Mouse (Mus musculus) MEL (cell line): ENCODE measurements around the gene Gm9922. TPM values are rescaled to one million over a fixed set of nuclear protein-coding genes. Genes with fewer than 3 reads are reported as not detected.

Source experiments
- DNase-seq: peaks from one replicate; pipeline ENCODE4 v3.0.0; 2011; ENCODE audit warnings: low read depth, low spot score
- H3K27ac ChIP-seq: 2 replicates; pipeline ENCODE4 v1.5.1; 2012; ENCODE audit warnings: low read depth, mild to moderate bottlenecking, control low read depth, low read length, moderate library complexity; ENCODE audit not compliant: control insufficient read depth
- H3K27me3 ChIP-seq, 2 experiments: fragments of 150-350 bp in 1 of 2; sonication (generic) in 1 of 2; 2 replicates each; pipeline ENCODE4 v1.6.1; 2012; ENCODE audit warnings: low read length in 2 of 2, mild to moderate bottlenecking in 2 of 2, improper control_type of control experiment in 1 of 2, moderate library complexity in 1 of 2; ENCODE audit not compliant: insufficient read depth in 2 of 2, control insufficient read depth in 1 of 2
- H3K36me3 ChIP-seq, 2 experiments: 2 replicates each; pipeline ENCODE4 v1.6.1; 2012 to 2014; ENCODE audit warnings: low read length in 2 of 2, improper control_type of control experiment in 1 of 2, inconsistent platforms in 1 of 2, mild to moderate bottlenecking in 1 of 2; ENCODE audit not compliant: insufficient read depth in 2 of 2, control insufficient read depth in 1 of 2
- H3K4me1 ChIP-seq, 2 experiments: fragments of 150-350 bp in 1 of 2; sonication (generic) in 1 of 2; 2 replicates each; pipeline ENCODE4 v1.6.1; 2012; ENCODE audit warnings: low read length in 2 of 2, improper control_type of control experiment in 1 of 2, mild to moderate bottlenecking in 1 of 2; ENCODE audit not compliant: insufficient read depth in 2 of 2, control insufficient read depth in 1 of 2
- H3K4me3 ChIP-seq, 2 experiments: fragments of 150-350 bp in 1 of 2; sonication (generic) in 1 of 2; 2 replicates each; pipeline ENCODE4 v1.5.1; 2012; ENCODE audit warnings: low read depth in 2 of 2, low read length in 2 of 2, mild to moderate bottlenecking in 2 of 2, moderate library complexity in 2 of 2, control low read depth in 1 of 2, improper control_type of control experiment in 1 of 2; ENCODE audit not compliant: control insufficient read depth in 1 of 2, insufficient read depth in 1 of 2
- H3K79me2 ChIP-seq: 2 replicates; pipeline ENCODE4 v1.6.1; 2012; ENCODE audit warnings: mild to moderate bottlenecking, low read length, moderate library complexity; ENCODE audit not compliant: control insufficient read depth, poor library complexity, insufficient read depth
- H3K9ac ChIP-seq: 2 replicates; pipeline ENCODE4 v1.6.1; 2012; ENCODE audit warnings: low read depth, mild to moderate bottlenecking, control low read depth, low read length, moderate library complexity; ENCODE audit not compliant: control insufficient read depth, poor library complexity, severe bottlenecking
- H3K9me3 ChIP-seq: fragments of 150-350 bp; sonication (generic); replicated peaks from 2 replicates; pipeline ENCODE4 v1.6.1; 2012; ENCODE audit warnings: mild to moderate bottlenecking, low read length, improper control_type of control experiment, moderate library complexity; ENCODE audit not compliant: insufficient read depth
- BHLHE40 ChIP-seq: IDR thresholded peaks from 2 replicates; pipeline ENCODE4 v1.6.1; 2012; ENCODE audit warnings: low read depth, mild to moderate bottlenecking, inconsistent platforms, low read length, improper control_type of control experiment, borderline replicate concordance
- CHD2 ChIP-seq: IDR thresholded peaks from 2 replicates; pipeline ENCODE4 v1.6.1; 2011; ENCODE audit warnings: low read length, improper control_type of control experiment
- CTCF ChIP-seq, 3 experiments: IDR thresholded peaks in 2 of 3; conservative IDR thresholded peaks in 1 of 3; 2 replicates each; pipeline ENCODE4 v1.5.1; 2011 to 2012; ENCODE audit warnings: low read length in 3 of 3, low read depth in 2 of 3, mild to moderate bottlenecking in 2 of 3, improper control_type of control experiment in 1 of 3, inconsistent platforms in 1 of 3, mixed read lengths in 1 of 3, moderate library complexity in 1 of 3; ENCODE audit not compliant: control insufficient read depth in 1 of 3, insufficient read depth in 1 of 3, poor library complexity in 1 of 3, severe bottlenecking in 1 of 3
- E2F4 ChIP-seq: IDR thresholded peaks from 2 replicates; pipeline ENCODE4 v1.6.1; 2011; ENCODE audit warnings: low read depth, low read length, improper control_type of control experiment, borderline replicate concordance
- EP300 ChIP-seq, 2 experiments: IDR thresholded peaks; 2 replicates each; pipeline ENCODE4 v1.6.1; 2011; ENCODE audit warnings: improper control_type of control experiment in 2 of 2, low read length in 2 of 2, low read depth in 1 of 2, mild to moderate bottlenecking in 1 of 2
- JUND ChIP-seq: IDR thresholded peaks from 2 replicates; pipeline ENCODE4 v1.6.1; 2011; ENCODE audit warnings: low read depth, mild to moderate bottlenecking, improper control_type of control experiment, low read length
- MAFK ChIP-seq: IDR thresholded peaks from 2 replicates; pipeline ENCODE4 v1.6.1; 2011; ENCODE audit warnings: low read depth, mild to moderate bottlenecking, low read length, improper control_type of control experiment, borderline replicate concordance
- MAX ChIP-seq: IDR thresholded peaks from 2 replicates; pipeline ENCODE4 v1.6.1; 2011; ENCODE audit warnings: low read length, improper control_type of control experiment
- MAZ ChIP-seq: IDR thresholded peaks from 2 replicates; pipeline ENCODE4 v1.6.1; 2012; ENCODE audit warnings: low read depth, mild to moderate bottlenecking, inconsistent platforms, low read length, improper control_type of control experiment
- MEF2A ChIP-seq: IDR thresholded peaks from 2 replicates; pipeline ENCODE4 v1.6.1; 2014; ENCODE audit warnings: low read depth, mild to moderate bottlenecking, inconsistent platforms, low read length, improper control_type of control experiment; ENCODE audit not compliant: poor library complexity, insufficient replicate concordance, severe bottlenecking; ENCODE audit errors: extremely low read depth
- MYC ChIP-seq: IDR thresholded peaks from 2 replicates; pipeline ENCODE4 v1.6.1; 2011; ENCODE audit warnings: low read depth, mild to moderate bottlenecking, low read length, improper control_type of control experiment, moderate library complexity
- NELFE ChIP-seq: IDR thresholded peaks from 2 replicates; pipeline ENCODE4 v1.6.1; 2011; ENCODE audit warnings: low read depth, low read length, improper control_type of control experiment
- NRF1 ChIP-seq: IDR thresholded peaks from 2 replicates; pipeline ENCODE4 v1.6.1; 2014; ENCODE audit warnings: low read depth, mild to moderate bottlenecking, inconsistent platforms, low read length, improper control_type of control experiment, moderate library complexity; ENCODE audit not compliant: poor library complexity, insufficient read depth, severe bottlenecking
- POLR2AphosphoS2 ChIP-seq: IDR thresholded peaks from 2 replicates; pipeline ENCODE4 v1.6.1; 2011; ENCODE audit warnings: low read length, improper control_type of control experiment
- RAD21 ChIP-seq: IDR thresholded peaks from 2 replicates; pipeline ENCODE4 v1.6.1; 2011; ENCODE audit warnings: mild to moderate bottlenecking, low read depth, low read length, improper control_type of control experiment
- RCOR1 ChIP-seq: IDR thresholded peaks from 2 replicates; pipeline ENCODE4 v1.6.1; 2012; ENCODE audit warnings: low read depth, mild to moderate bottlenecking, inconsistent platforms, low read length, improper control_type of control experiment
- SIN3A ChIP-seq: IDR thresholded peaks from 2 replicates; pipeline ENCODE4 v1.6.1; 2012; ENCODE audit warnings: low read length, improper control_type of control experiment, inconsistent platforms
- TBP ChIP-seq: IDR thresholded peaks from 2 replicates; pipeline ENCODE4 v1.8.0; 2011; ENCODE audit warnings: low read depth, low read length, improper control_type of control experiment
- UBTF ChIP-seq: IDR thresholded peaks from 2 replicates; pipeline ENCODE4 v1.6.1; 2012; ENCODE audit warnings: low read depth, mild to moderate bottlenecking, inconsistent platforms, low read length, improper control_type of control experiment, moderate library complexity, borderline replicate concordance; ENCODE audit not compliant: insufficient read depth
- USF1 ChIP-seq: IDR thresholded peaks from 2 replicates; pipeline ENCODE4 v1.6.1; 2014; ENCODE audit warnings: low read depth, mild to moderate bottlenecking, inconsistent platforms, low read length, improper control_type of control experiment, moderate library complexity
- USF2 ChIP-seq, 2 experiments: IDR thresholded peaks; 2 replicates each; pipeline ENCODE4 v1.6.1; 2011 to 2012; ENCODE audit warnings: improper control_type of control experiment in 2 of 2, low read length in 2 of 2, borderline replicate concordance in 1 of 2, inconsistent platforms in 1 of 2, low read depth in 1 of 2, mild to moderate bottlenecking in 1 of 2; ENCODE audit not compliant: insufficient read depth in 1 of 2
- ZKSCAN1 ChIP-seq: IDR thresholded peaks from 2 replicates; pipeline ENCODE4 v1.6.1; 2012; ENCODE audit warnings: low read depth, mild to moderate bottlenecking, inconsistent platforms, low read length, improper control_type of control experiment, moderate library complexity
- ZMIZ1 ChIP-seq: IDR thresholded peaks from 2 replicates; pipeline ENCODE4 v1.6.1; 2012; ENCODE audit warnings: low read depth, mild to moderate bottlenecking, inconsistent platforms, low read length, improper control_type of control experiment, moderate library complexity
- ZNF384 ChIP-seq: IDR thresholded peaks from 2 replicates; pipeline ENCODE4 v1.6.1; 2012; ENCODE audit warnings: low read depth, mild to moderate bottlenecking, inconsistent platforms, low read length, improper control_type of control experiment
- polyA plus RNA-seq, 2 experiments: library from polyadenylated mRNA; stranded (reverse) in 1 of 2; unstranded in 1 of 2; fragments of >175 nt in 1 of 2; fragments of >200 nt in 1 of 2; gene quantifications; 2 replicates each; pipeline versions ENCODE4 v1.2.1 to v1.2.4; 2012; ENCODE audit warnings: low replicate concordance in 2 of 2, low read depth in 1 of 2; ENCODE audit not compliant: insufficient read length in 2 of 2, insufficient read depth in 1 of 2, missing spikeins in 1 of 2
- total RNA-seq: library from RNA; depleted of rRNA; stranded (reverse); fragments of 300-350 nt; gene quantifications from 2 replicates; pipeline ENCODE4 v1.2.3, GENCODE M21; 2012; rRNA removed

Gm9922 gene
- total RNA-seq, result not detected in 2 replicates
- polyA plus RNA-seq, result not detected

DNA sequence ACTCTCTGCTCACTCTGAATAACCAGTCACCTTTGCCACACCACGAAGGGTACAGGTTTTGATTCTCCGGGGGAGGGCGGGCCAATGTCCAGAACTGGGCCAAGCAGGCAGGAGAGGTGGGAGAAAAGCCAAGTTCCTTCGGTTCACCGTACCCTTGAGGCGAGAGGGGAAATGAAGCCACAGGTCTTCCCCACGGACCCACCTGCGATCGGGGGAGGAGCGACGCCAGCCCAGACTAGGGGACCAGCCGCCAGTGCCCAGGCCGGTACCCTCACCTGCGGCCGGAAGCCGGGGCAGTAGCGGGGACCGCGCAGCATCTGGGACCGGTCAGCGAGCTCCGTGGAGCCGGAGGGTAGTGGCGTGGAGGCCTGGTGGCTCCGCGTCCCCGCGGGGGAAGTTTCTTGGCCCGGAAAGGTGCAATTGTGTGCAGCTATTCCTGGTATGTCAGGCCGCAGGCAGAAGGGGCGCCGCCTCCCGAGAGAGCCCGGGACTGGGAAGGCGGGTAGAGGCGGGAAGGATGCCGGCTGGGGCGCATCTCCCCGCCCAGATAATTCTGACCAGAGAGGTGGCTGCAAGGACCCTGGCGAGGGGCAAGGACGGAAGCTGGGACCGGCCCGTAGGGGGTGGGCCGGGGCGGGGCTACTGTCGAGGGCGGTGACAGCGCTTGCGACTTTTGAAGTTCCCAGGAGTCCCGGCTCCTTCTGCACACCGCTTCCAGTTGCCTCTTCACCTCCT, at the start of gene Gm9922, which contains the start of gene Lmo7:
TSS of gene Gm9922 (minus strand) at position 578 of the 735 bp plus-strand sequence.
TSS of gene Lmo7 (plus strand) at position 721 of the 735 bp plus-strand sequence.
- no peak for DNase-seq

DNA sequence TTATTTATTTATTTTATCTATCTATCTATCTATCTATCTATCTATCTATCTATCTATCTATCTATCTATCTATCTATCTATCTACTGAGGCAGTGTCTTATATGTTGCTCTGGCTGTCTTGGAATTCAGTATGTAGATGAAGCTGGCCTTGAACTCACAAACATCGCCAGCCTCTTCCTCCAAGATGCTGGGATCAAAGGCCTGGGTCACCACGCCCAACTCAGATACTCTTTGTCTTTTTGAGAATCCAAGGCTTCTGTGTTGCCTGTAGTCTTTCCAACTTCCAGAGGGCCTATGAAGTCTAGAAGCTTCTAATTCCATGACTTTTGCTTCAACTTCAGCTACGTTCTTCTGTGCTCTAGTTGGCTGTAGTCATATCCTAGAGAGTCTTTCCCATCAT, 48.8 kb upstream of the Gm9922 start:
- Histone ChIP-seq H3K4me3 (no peak overlapping the region), H3K36me3 (no peaks in the 10 kb centered on the region), H3K4me1 (no peaks in the 10 kb centered on the region), H3K79me2 (no peaks in the 10 kb centered on the region), H3K27me3 (no peaks in the 10 kb centered on the region), H3K27ac (no peak overlapping the region), H3K9ac (no peak overlapping the region), H3K9me3 (no peaks in the 10 kb centered on the region)
- DNase-seq, result no peak
- TF ChIP-seq UBTF (no peak), JUND (no peak), MYC (no peak), RCOR1 (no peak), SIN3A (no peak), BHLHE40 (no peak), E2F4 (no peak), ZNF384 (no peak), USF2 (IDR thresholded peaks at IDR 0.05; ENCODE audit: borderline replicate concordance in 1 of 2, insufficient read depth in 1 of 2, low read depth in 1 of 2, low read length in 2 of 2) (no peak), ZKSCAN1 (no peak), ZMIZ1 (no peak), TBP (no peak), CTCF (IDR thresholded peaks at IDR 0.05 in 2 of 3, conservative IDR thresholded peaks at IDR 0.05 in 1 of 3; ENCODE audit: control insufficient read depth in 1 of 3, insufficient read depth in 1 of 3, low read depth in 2 of 3, low read length in 3 of 3, poor library complexity in 1 of 3, severe bottlenecking in 1 of 3) (no peak), MAZ (no peak), EP300 (IDR thresholded peaks at IDR 0.05; ENCODE audit: low read depth in 1 of 2, low read length in 2 of 2) (no peak), NRF1 (no peak), USF1 (no peak), MAFK (no peak), POLR2AphosphoS2 (no peak)

More for the DNA sequence above, at the start of gene Gm9922, which contains the start of gene Lmo7:
- H3K9me3 ChIP-seq, result no peaks in the 10 kb centered on the region
- no peaks in the 10 kb centered on the region for H3K27me3 ChIP-seq
- H3K27ac ChIP-seq, result no peak within 1 kb of the TSS
- no peaks in the 10 kb centered on the region for H3K79me2 ChIP-seq
- no peak within 1 kb of the TSS for H3K9ac ChIP-seq
- TF ChIP-seq ZNF384 (no peak), MAX (no peak), RAD21 (no peak), CHD2 (no peak), MYC (no peak), MEF2A (no peak), NELFE (no peak), MAZ (no peak), ZKSCAN1 (no peak), CTCF (IDR thresholded peaks at IDR 0.05 in 2 of 3, conservative IDR thresholded peaks at IDR 0.05 in 1 of 3; ENCODE audit: control insufficient read depth in 1 of 3, insufficient read depth in 1 of 3, low read depth in 2 of 3, low read length in 3 of 3, poor library complexity in 1 of 3, severe bottlenecking in 1 of 3) (no peak), UBTF (no peak)
- no peak within 1 kb of the TSS for H3K4me3 ChIP-seq
- no peaks in the 10 kb centered on the region for H3K36me3 ChIP-seq
- no peaks in the 10 kb centered on the region; a peak in 1 of 4 replicates for H3K4me1 ChIP-seq
